18 mouse cellular contexts compared by ENCODE assay signal in genomic region chr11:84003986-84004385, GRCm38 (mm10).
"Had no signal": no experiment of that assay in that cellular context is flagged by ENCODE, and none has a peak within 500 bp of the region (broad histone marks: within the 10 kb centered on the region; RNA-seq: fewer than 3 reads in every experiment).

No protein-coding gene starts in this region.

- H3K4me3 ChIP-seq: midbrain, embryonic 10.5 days; midbrain, embryonic 12.5 days; myocyte; neural tube, embryonic 13.5 days; neural tube, embryonic 15.5 days had no signal

- ATAC-seq: midbrain, embryonic 16.5 days had no signal

- DNase-seq: lung, embryonic 14.5 days; lung, postnatal 10 days; lung, postnatal 4 days; midbrain, embryonic 14.5 days; retina, postnatal 1 day; right cerebral cortex, adult 18-20 months; right cerebral cortex, postnatal 25 days; right cerebral cortex, postnatal 4 days; spleen, adult 18-20 months; thymus, adult 18-20 months; thymus, postnatal 14 days; thymus, postnatal 36 days had no signal

- H3K27ac ChIP-seq: midbrain, embryonic 10.5 days; midbrain, embryonic 12.5 days; neural tube, embryonic 13.5 days; neural tube, embryonic 15.5 days had no signal
